Mouse (Mus musculus): ENCODE data around the gene Rer1. TPM values are rescaled to one million over a fixed set of nuclear protein-coding genes. Genes with fewer than 3 reads are reported as not detected.

The Rer1 gene
- total RNA-seq, 4 experiments from 2014 or later = 57.4 to 63.2 (median 60.8) TPM

GRCm38 (mm10) chr4:155024170-155025010, 61.8 kb downstream of the Rer1 start:
- DNase-seq (ENCODE audit: low spot score in 2 of 2) = no peak

Other genes with a start within 250 kb of the Rer1 start
- 1 to 10 TPM; 2.2 to 3.3 (median 2.8) TPM for gene Ttc34, start 248.9 kb downstream of the Rer1 start, total RNA-seq (2022)
- under 1 TPM; 0.25 to 0.73 (median 0.41) TPM for gene Mmel1, start 216.8 kb downstream of the Rer1 start, total RNA-seq (2022)
- gene Fam213b, start 187.2 kb downstream of the Rer1 start, total RNA-seq (2022) = 10 to 100 TPM; 49.5 to 59.8 (median 57.0) TPM
- gene Tnfrsf14, start 157.8 kb downstream of the Rer1 start, total RNA-seq (2022) = 1 to 10 TPM; 1.6 to 5.2 (median 3.8) TPM
- 10 to 100 TPM; 15.1 to 33.7 (median 22.6) TPM for gene Hes5, start 125.5 kb downstream of the Rer1 start, total RNA-seq (2022)
- gene Pank4, start 122.3 kb downstream of the Rer1 start, total RNA-seq (2022) = 10 to 100 TPM; 34.4 to 46.8 (median 42.3) TPM
- 100 to 1,000 TPM in 1 of 4 experiments, 10 to 100 TPM in 3; 85.1 to 110 (median 94.9) TPM for gene Plch2, start 29.6 kb downstream of the Rer1 start, total RNA-seq (2022)
- 10 to 100 TPM; 18.2 to 25.4 (median 21.9) TPM for gene Pex10, start 19.4 kb downstream of the Rer1 start, total RNA-seq (2022)
- 10 to 100 TPM; 11.5 to 19.0 (median 16.4) TPM for gene Morn1, start 195 bp upstream of the Rer1 start, total RNA-seq (2022)
- gene Ski, start 136.2 kb upstream of the Rer1 start, total RNA-seq (2022) = 100 to 1,000 TPM; 122 to 130 (median 125) TPM
- 10 to 100 TPM; 24.1 to 35.0 (median 31.4) TPM for gene Faap20, start 163.4 kb upstream of the Rer1 start, total RNA-seq (2022)

All from layer of hippocampus, adult 8-10 months (tissue).